Mouse (Mus musculus): ENCODE measurements at regions not wholly inside any gene's neighbourhood (a gene's known extent, or its start where the extent isn't known, plus 50 kb on each side); places are given as distances from the start of the nearest gene placed in this dataset.

GRCm38 (mm10) chr12:9151426-9151825 is 121.6 kb downstream of the Ttc32 start:
- no peaks in the 10 kb centered on the region for H3K36me3 ChIP-seq
- H3K4me3 ChIP-seq = no peak overlapping the region
- H3K27me3 ChIP-seq (ENCODE audit: insufficient read depth, poor library complexity, severe bottlenecking) = no peaks in the 10 kb centered on the region
- H3K9me3 ChIP-seq = no peaks in the 10 kb centered on the region
- 92% methylated on average over 1 of the region's 1 CpGs for WGBS
- no peak for DNase-seq (ENCODE audit: low spot score)
- H3K4me1 ChIP-seq = no peaks in the 10 kb centered on the region
- H3K27ac ChIP-seq = no peak overlapping the region

- Histone ChIP-seq H3K4me1 (no peaks in the 10 kb centered on the region), H3K27me3 (ENCODE audit: insufficient read depth, poor library complexity, severe bottlenecking) (no peaks in the 10 kb centered on the region), H3K27ac (no peak overlapping the region), H3K36me3 (no peaks in the 10 kb centered on the region), H3K9me3 (no peaks in the 10 kb centered on the region), H3K4me3 (no peak overlapping the region)
- DNase-seq (ENCODE audit: low spot score) = no peak
- 92% methylated on average over 2 of the region's 2 CpGs for WGBS
Observed at GRCm38 (mm10) chr12:9154491-9154890, 124.7 kb downstream of the Ttc32 start.

GRCm38 (mm10) chr12:9156794-9157193 is 127.0 kb downstream of the Ttc32 start:
- no peak for DNase-seq (ENCODE audit: low spot score)
- Histone ChIP-seq H3K9me3 (no peaks in the 10 kb centered on the region), H3K27me3 (ENCODE audit: insufficient read depth, poor library complexity, severe bottlenecking) (no peaks in the 10 kb centered on the region), H3K4me1 (no peaks in the 10 kb centered on the region), H3K27ac (no peak overlapping the region), H3K4me3 (no peak overlapping the region), H3K36me3 (no peaks in the 10 kb centered on the region)

GRCm38 (mm10) chr12:9158751-9159150 is 129.0 kb downstream of the Ttc32 start:
- no peaks in the 10 kb centered on the region for H3K36me3 ChIP-seq
- no peaks in the 10 kb centered on the region for H3K9me3 ChIP-seq
- no peaks in the 10 kb centered on the region for H3K27me3 ChIP-seq (ENCODE audit: insufficient read depth, poor library complexity, severe bottlenecking)
- H3K27ac ChIP-seq = no peak overlapping the region
- no peaks in the 10 kb centered on the region for H3K4me1 ChIP-seq
- 77% methylated on average over 5 of the region's 5 CpGs for WGBS
- H3K4me3 ChIP-seq = no peak overlapping the region
- DNase-seq (ENCODE audit: low spot score) = no peak

- no peak overlapping the region for H3K4me3 ChIP-seq
- H3K4me1 ChIP-seq = no peaks in the 10 kb centered on the region
- H3K27ac ChIP-seq = no peak overlapping the region
- no peak for DNase-seq (ENCODE audit: low spot score)
- H3K36me3 ChIP-seq = no peaks in the 10 kb centered on the region
- H3K27me3 ChIP-seq (ENCODE audit: insufficient read depth, poor library complexity, severe bottlenecking) = 0 out of 2 replicates have a peak, but pooled peaks cover 5% of the 10 kb centered on the region
- WGBS = 71% methylated on average over 4 of the region's 4 CpGs
- H3K9me3 ChIP-seq = no peaks in the 10 kb centered on the region
Observed at GRCm38 (mm10) chr12:9165367-9165940, 135.7 kb downstream of the Ttc32 start.

- Histone ChIP-seq H3K27me3 (ENCODE audit: insufficient read depth, poor library complexity, severe bottlenecking) (0 out of 2 replicates have a peak, but pooled peaks cover 5% of the 10 kb centered on the region), H3K27ac (no peak overlapping the region), H3K9me3 (no peaks in the 10 kb centered on the region), H3K4me1 (no peaks in the 10 kb centered on the region), H3K4me3 (no peak overlapping the region), H3K36me3 (no peaks in the 10 kb centered on the region)
- WGBS = 56% methylated on average over 10 of the region's 10 CpGs
- DNase-seq (ENCODE audit: low spot score) = peak; percentile 80
Observed at GRCm38 (mm10) chr12:9166218-9166908, 136.6 kb downstream of the Ttc32 start.

GRCm38 (mm10) chr12:9169008-9169407 is 139.2 kb downstream of the Ttc32 start:
- Histone ChIP-seq H3K4me1 (no peaks in the 10 kb centered on the region), H3K27me3 (ENCODE audit: insufficient read depth, poor library complexity, severe bottlenecking) (0 out of 2 replicates have a peak, but pooled peaks cover 5% of the 10 kb centered on the region), H3K27ac (no peak overlapping the region), H3K4me3 (no peak overlapping the region), H3K9me3 (no peaks in the 10 kb centered on the region), H3K36me3 (no peaks in the 10 kb centered on the region)
- WGBS = 69% methylated on average over 3 of the region's 3 CpGs
- DNase-seq (ENCODE audit: low spot score) = no peak

- Histone ChIP-seq H3K36me3 (no peaks in the 10 kb centered on the region), H3K9me3 (no peaks in the 10 kb centered on the region), H3K4me3 (no peak overlapping the region), H3K27ac (no peak overlapping the region), H3K4me1 (0 out of 2 replicates have a peak, but pooled peaks cover 2% of the 10 kb centered on the region), H3K27me3 (ENCODE audit: insufficient read depth, poor library complexity, severe bottlenecking) (no peaks in the 10 kb centered on the region)
- no peak for DNase-seq (ENCODE audit: low spot score)
- 10% methylated on average over 1 of the region's 1 CpGs for WGBS
Observed at GRCm38 (mm10) chr12:9173680-9174079, 143.9 kb downstream of the Ttc32 start.

GRCm38 (mm10) chr12:9174327-9174726 is 144.5 kb downstream of the Ttc32 start:
- H3K4me1 ChIP-seq = 0 out of 2 replicates have a peak, but pooled peaks cover 2% of the 10 kb centered on the region
- no peaks in the 10 kb centered on the region for H3K36me3 ChIP-seq
- no peaks in the 10 kb centered on the region for H3K27me3 ChIP-seq (ENCODE audit: insufficient read depth, poor library complexity, severe bottlenecking)
- H3K9me3 ChIP-seq = no peaks in the 10 kb centered on the region
- 48% methylated on average over 9 of the region's 9 CpGs for WGBS
- H3K27ac ChIP-seq = no peak overlapping the region
- no peak overlapping the region for H3K4me3 ChIP-seq
- no peak for DNase-seq (ENCODE audit: low spot score)

GRCm38 (mm10) chr12:9176198-9176597 is 146.4 kb downstream of the Ttc32 start:
- H3K9me3 ChIP-seq = no peaks in the 10 kb centered on the region
- H3K4me1 ChIP-seq = 0 out of 2 replicates have a peak, but pooled peaks cover 2% of the 10 kb centered on the region
- H3K36me3 ChIP-seq = no peaks in the 10 kb centered on the region
- no peak for DNase-seq (ENCODE audit: low spot score)
- H3K27me3 ChIP-seq (ENCODE audit: insufficient read depth, poor library complexity, severe bottlenecking) = no peaks in the 10 kb centered on the region
- 19% methylated on average over 2 of the region's 2 CpGs for WGBS
- H3K4me3 ChIP-seq = no peak overlapping the region
- no peak overlapping the region for H3K27ac ChIP-seq

- no peaks in the 10 kb centered on the region for H3K9me3 ChIP-seq
- no peak for DNase-seq (ENCODE audit: low spot score)
- H3K36me3 ChIP-seq = no peaks in the 10 kb centered on the region
- no peak overlapping the region for H3K4me3 ChIP-seq
- 0 out of 2 replicates have a peak, but pooled peaks cover 2% of the 10 kb centered on the region for H3K4me1 ChIP-seq
- no peaks in the 10 kb centered on the region for H3K27me3 ChIP-seq (ENCODE audit: insufficient read depth, poor library complexity, severe bottlenecking)
- WGBS = 48% methylated on average over 4 of the region's 4 CpGs
- no peak overlapping the region for H3K27ac ChIP-seq
Observed at GRCm38 (mm10) chr12:9178626-9179025, 148.8 kb downstream of the Ttc32 start.

- Histone ChIP-seq H3K27ac (no peak overlapping the region), H3K4me1 (no peaks in the 10 kb centered on the region), H3K27me3 (ENCODE audit: insufficient read depth, poor library complexity, severe bottlenecking) (no peaks in the 10 kb centered on the region), H3K9me3 (no peaks in the 10 kb centered on the region), H3K36me3 (no peaks in the 10 kb centered on the region), H3K4me3 (no peak overlapping the region)
- DNase-seq (ENCODE audit: low spot score) = no peak
- 79% methylated on average over 4 of the region's 4 CpGs for WGBS
Observed at GRCm38 (mm10) chr12:9180677-9181076, 150.9 kb downstream of the Ttc32 start.

GRCm38 (mm10) chr12:9191721-9192120 is 161.9 kb downstream of the Ttc32 start:
- Histone ChIP-seq H3K9me3 (no peaks in the 10 kb centered on the region), H3K27me3 (ENCODE audit: insufficient read depth, poor library complexity, severe bottlenecking) (no peaks in the 10 kb centered on the region), H3K4me3 (no peak overlapping the region), H3K4me1 (0 out of 2 replicates have a peak, but pooled peaks cover 3% of the 10 kb centered on the region), H3K36me3 (no peaks in the 10 kb centered on the region), H3K27ac (no peak overlapping the region)
- WGBS = 75% methylated on average over 5 of the region's 5 CpGs
- DNase-seq (ENCODE audit: low spot score) = no peak
